Mouse (Mus musculus): ENCODE results near the gene Cdkn2d.

- TF ChIP-seq POLR2A (IDR thresholded peaks at IDR 0.05; ENCODE audit: low read depth, low read length): no peak
- TF ChIP-seq CTCF (conservative IDR thresholded peaks at IDR 0.05; ENCODE audit: insufficient read depth, insufficient read length, low read depth, low read length): no peak
Measured at GRCm38 (mm10) chr9:21264272-21264999, 26.8 kb downstream of the Cdkn2d start.

Measured in kidney, adult 2 months (tissue).